Mouse (Mus musculus) megakaryocyte progenitor cell, adult 5-6 weeks (primary cell): ENCODE data around the gene Gm10100. TPM values are rescaled to one million over a fixed set of nuclear protein-coding genes. Genes with fewer than 3 reads are reported as not detected.
"Not testable (repeated sequence)": the region's sequence is repeated elsewhere in the genome, so short reads cannot be mapped to it uniquely, and the experiment has no call there.

Experiments used
- ATAC-seq: replicated peaks from 2 replicates; pipeline ENCODE4 v1.8.0; 2016; ENCODE audit warnings: mild to moderate bottlenecking, moderate TSS enrichment, inconsistent platforms; ENCODE audit not compliant: poor library complexity
- total RNA-seq, 2 experiments: library from RNA; stranded (forward) in 1 of 2; stranded (reverse) in 1 of 2; fragments of 157-497, 149-512 nt in 1 of 2; fragments of 200-1000 nt in 1 of 2; gene quantifications; 2 replicates each; pipeline versions ENCODE4 v1.2.3 to v1.2.4; 2015 to 2017

Gm10100 gene
- total RNA-seq, 2 experiments from 2014 or later, result not detected

- not testable (repeated sequence) for ATAC-seq
Measured at GRCm38 (mm10) chr10:77751254-77751653, 25.0 kb downstream of the Gm10100 start, which contains the start of gene Gm9736. Gm9736 (minus strand) TSS chr10:77751354.

GRCm38 (mm10) chr10:77752312-77752711, 26.0 kb downstream of the Gm10100 start:
- ATAC-seq, result 0 out of 2 replicates have a peak, but pooled peaks have one; percentile 23

GRCm38 (mm10) chr10:77753448-77753847, 27.2 kb downstream of the Gm10100 start:
- no peak for ATAC-seq

- not testable (repeated sequence) for ATAC-seq
Measured at GRCm38 (mm10) chr10:77759582-77759981, 33.3 kb downstream of the Gm10100 start, which contains the start of gene Gm3233. Gm3233 (minus strand) TSS chr10:77759682.

GRCm38 (mm10) chr10:77769727-77770126, 43.4 kb downstream of the Gm10100 start:
- no peak for ATAC-seq

- ATAC-seq, result not testable (repeated sequence)
Measured at GRCm38 (mm10) chr10:77771225-77771624, 44.9 kb downstream of the Gm10100 start, which contains the start of gene Gm3238. Gm3238 (minus strand) TSS chr10:77771325.

GRCm38 (mm10) chr10:77772142-77772541, 45.9 kb downstream of the Gm10100 start:
- ATAC-seq, result not testable (repeated sequence)

Other genes with a start within 250 kb of the Gm10100 start
Only the 30 nearest of the 31 such genes appear.
- 9.1 and 9.9 TPM in 2 replicates for gene Fam207a, start 210.7 kb upstream of the Gm10100 start, total RNA-seq (2015)
- 28.8 and 38.1 TPM in 2 replicates for gene Fam207a, start 210.7 kb upstream of the Gm10100 start, total RNA-seq (2017)
- gene Itgb2, start 196.2 kb upstream of the Gm10100 start, total RNA-seq (2015), result 37.2 and 37.9 TPM in 2 replicates
- gene Itgb2, start 196.2 kb upstream of the Gm10100 start, total RNA-seq (2017), result 35.1 and 42.0 TPM in 2 replicates
- gene Pttg1ip, start 144.8 kb upstream of the Gm10100 start, total RNA-seq (2015), result 54.1 and 60.0 TPM in 2 replicates
- gene Pttg1ip, start 144.8 kb upstream of the Gm10100 start, total RNA-seq (2017), result 31.8 and 37.6 TPM in 2 replicates
- gene Sumo3, start 120.4 kb upstream of the Gm10100 start, total RNA-seq (2015), result 34.5 and 38.8 TPM in 2 replicates
- 187 and 212 TPM in 2 replicates for gene Sumo3, start 120.4 kb upstream of the Gm10100 start, total RNA-seq (2017)
- not detected in 2 replicates for gene Gm49325, start 120.3 kb upstream of the Gm10100 start, total RNA-seq (2015)
- 1.1 TPM in 1 of 2 replicates, not detected in the other for gene Gm49325, start 120.3 kb upstream of the Gm10100 start, total RNA-seq (2017)
- gene Ube2g2, start 104.2 kb upstream of the Gm10100 start, total RNA-seq (2015), result 22.8 and 25.1 TPM in 2 replicates
- 30.4 and 34.2 TPM in 2 replicates for gene Ube2g2, start 104.2 kb upstream of the Gm10100 start, total RNA-seq (2017)
- gene Tspear, start 39.9 kb upstream of the Gm10100 start, total RNA-seq (2015), result 0.12 and 0.96 TPM in 2 replicates
- not detected in 2 replicates for gene Tspear, start 39.9 kb upstream of the Gm10100 start, total RNA-seq (2017)
- not detected in 2 replicates for gene Gm19402, start 35.7 kb upstream of the Gm10100 start, total RNA-seq (2015)
- not detected in 2 replicates for gene Gm19402, start 35.7 kb upstream of the Gm10100 start, total RNA-seq (2017)
- gene Gm9508, start 29.3 kb upstream of the Gm10100 start, total RNA-seq (2015), result not detected in 2 replicates
- gene Gm9508, start 29.3 kb upstream of the Gm10100 start, total RNA-seq (2017), result not detected in 2 replicates
- gene Gm10272, start 19.9 kb upstream of the Gm10100 start, total RNA-seq (2015), result not detected in 2 replicates
- not detected in 2 replicates for gene Gm10272, start 19.9 kb upstream of the Gm10100 start, total RNA-seq (2017)
- not detected in 2 replicates for gene Gm10024, start 15.0 kb upstream of the Gm10100 start, total RNA-seq (2015)
- gene Gm10024, start 15.0 kb upstream of the Gm10100 start, total RNA-seq (2017), result not detected in 2 replicates
- not detected in 2 replicates for gene Gm10142, start 10.7 kb upstream of the Gm10100 start, total RNA-seq (2015)
- not detected in 2 replicates for gene Gm10142, start 10.7 kb upstream of the Gm10100 start, total RNA-seq (2017)
- not detected in 2 replicates for gene Krtap12-1, start 5.9 kb upstream of the Gm10100 start, total RNA-seq (2015)
- not detected in 2 replicates for gene Krtap12-1, start 5.9 kb upstream of the Gm10100 start, total RNA-seq (2017)
- gene Gm18596, start 16.2 kb downstream of the Gm10100 start, total RNA-seq (2015), result not detected in 2 replicates
- not detected in 2 replicates for gene Gm18596, start 16.2 kb downstream of the Gm10100 start, total RNA-seq (2017)
- not detected in 2 replicates for gene Gm9736, start 24.9 kb downstream of the Gm10100 start, total RNA-seq (2015)
- gene Gm9736, start 24.9 kb downstream of the Gm10100 start, total RNA-seq (2017), result not detected in 2 replicates
- gene Gm3233, start 33.2 kb downstream of the Gm10100 start, total RNA-seq (2015), result not detected in 2 replicates
- gene Gm3233, start 33.2 kb downstream of the Gm10100 start, total RNA-seq (2017), result not detected in 2 replicates
- not detected in 2 replicates for gene Gm3238, start 44.8 kb downstream of the Gm10100 start, total RNA-seq (2015)
- gene Gm3238, start 44.8 kb downstream of the Gm10100 start, total RNA-seq (2017), result not detected in 2 replicates
- not detected in 2 replicates for gene Gm7138, start 50.5 kb downstream of the Gm10100 start, total RNA-seq (2015)
- not detected in 2 replicates for gene Gm7138, start 50.5 kb downstream of the Gm10100 start, total RNA-seq (2017)
- not detected in 2 replicates for gene Gm3250, start 56.1 kb downstream of the Gm10100 start, total RNA-seq (2015)
- not detected in 2 replicates for gene Gm3250, start 56.1 kb downstream of the Gm10100 start, total RNA-seq (2017)
- gene Gm7137, start 61.7 kb downstream of the Gm10100 start, total RNA-seq (2015), result not detected in 2 replicates
- not detected in 2 replicates for gene Gm7137, start 61.7 kb downstream of the Gm10100 start, total RNA-seq (2017)
- gene Gm9639, start 68.6 kb downstream of the Gm10100 start, total RNA-seq (2015), result not detected in 2 replicates
- gene Gm9639, start 68.6 kb downstream of the Gm10100 start, total RNA-seq (2017), result not detected in 2 replicates
- not detected in 2 replicates for gene Gm19668, start 72.6 kb downstream of the Gm10100 start, total RNA-seq (2015)
- not detected in 2 replicates for gene Gm19668, start 72.6 kb downstream of the Gm10100 start, total RNA-seq (2017)
- not detected in 2 replicates for gene Gm9507, start 85.4 kb downstream of the Gm10100 start, total RNA-seq (2015)
- not detected in 2 replicates for gene Gm9507, start 85.4 kb downstream of the Gm10100 start, total RNA-seq (2017)
- gene Gm2696, start 88.2 kb downstream of the Gm10100 start, total RNA-seq (2015), result not detected in 2 replicates
- not detected in 2 replicates for gene Gm2696, start 88.2 kb downstream of the Gm10100 start, total RNA-seq (2017)
- not detected in 2 replicates for gene Krtap10-4, start 100.6 kb downstream of the Gm10100 start, total RNA-seq (2015)
- not detected in 2 replicates for gene Krtap10-4, start 100.6 kb downstream of the Gm10100 start, total RNA-seq (2017)
- not detected in 2 replicates for gene Krtap10-10, start 109.5 kb downstream of the Gm10100 start, total RNA-seq (2015)
- not detected in 2 replicates for gene Krtap10-10, start 109.5 kb downstream of the Gm10100 start, total RNA-seq (2017)
- not detected in 2 replicates for gene Gm36176, start 120.3 kb downstream of the Gm10100 start, total RNA-seq (2015)
- gene Gm36176, start 120.3 kb downstream of the Gm10100 start, total RNA-seq (2017), result not detected in 2 replicates
- gene Gm10318, start 126.4 kb downstream of the Gm10100 start, total RNA-seq (2015), result not detected in 2 replicates
- gene Gm10318, start 126.4 kb downstream of the Gm10100 start, total RNA-seq (2017), result not detected in 2 replicates
- not detected in 2 replicates for gene Gm3285, start 135.5 kb downstream of the Gm10100 start, total RNA-seq (2015)
- not detected in 2 replicates for gene Gm3285, start 135.5 kb downstream of the Gm10100 start, total RNA-seq (2017)
- 0.12 TPM in 1 of 2 replicates, not detected in the other for gene Lrrc3, start 176.1 kb downstream of the Gm10100 start, total RNA-seq (2015)
- gene Lrrc3, start 176.1 kb downstream of the Gm10100 start, total RNA-seq (2017), result not detected in 2 replicates